Comparison of ENCODE assay signal across 30 mouse cellular contexts in genomic region chr7:69007237-69007636, GRCm38 (mm10).
DNase-seq lines count a peak whose midpoint lies in the region; ATAC-seq and TF ChIP-seq lines count a peak whose summit lies in the region.
"Had no signal": no experiment of that assay in that cellular context is flagged by ENCODE, and none has a peak within 500 bp of the region (broad histone marks: within the 10 kb centered on the region; RNA-seq: fewer than 3 reads in every experiment).

No protein-coding gene starts in this region.

- no peak overlapping the region for H3K9ac ChIP-seq in midbrain, embryonic 16.5 days (ENCODE audit: low read depth, low read length)
- no peak overlapping the region for H3K9ac ChIP-seq in midbrain, embryonic 13.5 days (replicated peaks)
- H3K9ac ChIP-seq in kidney, embryonic 15.5 days: no peak overlapping the region
- H3K9ac ChIP-seq: forebrain, embryonic 13.5 days; heart, embryonic 13.5 days; hindbrain, embryonic 14.5 days had no signal

- WGBS in midbrain, embryonic 16.5 days: 38% methylated on average over 10 of the region's 10 CpGs
- WGBS in midbrain, embryonic 13.5 days: 38% methylated on average over 10 of the region's 10 CpGs
- WGBS in kidney, embryonic 15.5 days: 91% methylated on average over 10 of the region's 10 CpGs

- no peaks in the 10 kb centered on the region for H3K27me3 ChIP-seq in midbrain, embryonic 16.5 days (ENCODE audit: control insufficient read depth, insufficient read depth, low read depth, low read length)
- H3K27me3 ChIP-seq in midbrain, embryonic 13.5 days: no peaks in the 10 kb centered on the region
- no peaks in the 10 kb centered on the region for H3K27me3 ChIP-seq in kidney, embryonic 15.5 days
- H3K27me3 ChIP-seq: CH12.LX; forebrain, embryonic 13.5 days; heart, embryonic 13.5 days had no signal

- DNase-seq in layer of hippocampus, adult 2 months (ENCODE audit: low spot score in 2 of 2): no peak
- DNase-seq in layer of hippocampus, postnatal 14 days (ENCODE audit: low spot score in 2 of 2): no peak
- DNase-seq in brain, embryonic 14.5 days (ENCODE audit: low read depth): peak; percentile 24
- DNase-seq: adrenal gland, postnatal 10 days; adrenal gland, postnatal 36 days; B cell, adult 2 months; cerebellum, adult 11-12 months; cerebellum, adult 8-10 months; cerebellum, postnatal 10 days; cerebellum, postnatal 36 days; embryo, embryonic 11 days; gastrocnemius, adult 2 months; gastrocnemius, postnatal 14 days; heart, adult 18-20 months; heart, postnatal 14 days; heart, postnatal 4 days had no signal

- H3K4me3 ChIP-seq in layer of hippocampus, adult 2 months: peak overlapping the region; percentile 14; the same call in 1 of the 2 replicates
- H3K4me3 ChIP-seq in midbrain, embryonic 16.5 days (ENCODE audit: low read depth, low read length): no peak overlapping the region
- H3K4me3 ChIP-seq in midbrain, embryonic 13.5 days (replicated peaks): no peak overlapping the region
- no peak overlapping the region for H3K4me3 ChIP-seq in kidney, embryonic 15.5 days (replicated peaks)
- H3K4me3 ChIP-seq: forebrain, embryonic 10.5 days; forebrain, embryonic 13.5 days; gastrocnemius, adult 2 months; heart, embryonic 10.5 days; heart, embryonic 13.5 days had no signal

- 0 out of 2 replicates have a peak overlapping the region, but pooled peaks have one; percentile 19 for H3K4me2 ChIP-seq in midbrain, embryonic 16.5 days (ENCODE audit: low read length)
- H3K4me2 ChIP-seq in midbrain, embryonic 13.5 days (replicated peaks): no peak overlapping the region
- no peak overlapping the region for H3K4me2 ChIP-seq in kidney, embryonic 15.5 days
- H3K4me2 ChIP-seq: forebrain, embryonic 13.5 days; heart, embryonic 13.5 days; hindbrain, embryonic 14.5 days had no signal

- H3K36me3 ChIP-seq in midbrain, embryonic 16.5 days (ENCODE audit: control insufficient read depth, insufficient read depth, low read length): no peaks in the 10 kb centered on the region
- no peaks in the 10 kb centered on the region for H3K36me3 ChIP-seq in midbrain, embryonic 13.5 days
- H3K36me3 ChIP-seq in kidney, embryonic 15.5 days: no peaks in the 10 kb centered on the region
- H3K36me3 ChIP-seq: forebrain, embryonic 10.5 days; G1E; heart, embryonic 10.5 days; heart, embryonic 13.5 days had no signal

- no peak for TF ChIP-seq CTCF in layer of hippocampus, adult 2 months (conservative IDR thresholded peaks at IDR 0.05)
- TF ChIP-seq CTCF in brain, embryonic 14.5 days (IDR thresholded peaks at IDR 0.05; ENCODE audit: borderline replicate concordance, extremely low read depth, insufficient read depth, insufficient read length): no peak

- ATAC-seq in midbrain, embryonic 16.5 days: no peak
- ATAC-seq in midbrain, embryonic 13.5 days: no peak
- ATAC-seq in kidney, embryonic 15.5 days (replicated peaks; ENCODE audit: low FRiP score): no peak
- ATAC-seq: forebrain, embryonic 13.5 days; forebrain, embryonic 16.5 days; hindbrain, postnatal 0 days; inflammation-experienced regulatory T-cells, adult 6 months; Patski had no signal

- H3K4me1 ChIP-seq in midbrain, embryonic 16.5 days (ENCODE audit: control insufficient read depth, insufficient read depth, low read length): no peaks in the 10 kb centered on the region
- H3K4me1 ChIP-seq in midbrain, embryonic 13.5 days (replicated peaks): no peaks in the 10 kb centered on the region
- H3K4me1 ChIP-seq in kidney, embryonic 15.5 days: no peaks in the 10 kb centered on the region
- H3K4me1 ChIP-seq: forebrain, embryonic 13.5 days; heart, embryonic 10.5 days; heart, embryonic 13.5 days had no signal

- no peaks in the 10 kb centered on the region for H3K9me3 ChIP-seq in midbrain, embryonic 16.5 days (replicated peaks; ENCODE audit: control insufficient read depth, low read length, poor library complexity, severe bottlenecking)
- no peaks in the 10 kb centered on the region for H3K9me3 ChIP-seq in midbrain, embryonic 13.5 days
- H3K9me3 ChIP-seq in kidney, embryonic 15.5 days (replicated peaks): no peaks in the 10 kb centered on the region
- H3K9me3 ChIP-seq: forebrain, embryonic 10.5 days; forebrain, embryonic 13.5 days; heart, embryonic 10.5 days; heart, embryonic 13.5 days had no signal

- no peak overlapping the region for H3K27ac ChIP-seq in layer of hippocampus, adult 2 months
- no peak overlapping the region for H3K27ac ChIP-seq in midbrain, embryonic 16.5 days (ENCODE audit: low read length)
- H3K27ac ChIP-seq in midbrain, embryonic 13.5 days: no peak overlapping the region
- H3K27ac ChIP-seq in kidney, embryonic 15.5 days: no peak overlapping the region
- H3K27ac ChIP-seq: forebrain, embryonic 10.5 days; forebrain, embryonic 13.5 days; gastrocnemius, adult 2 months; heart, embryonic 10.5 days; heart, embryonic 13.5 days; hindbrain, embryonic 14.5 days; hindbrain, postnatal 0 days had no signal

- no peak for TF ChIP-seq POLR2A in brain, embryonic 14.5 days (IDR thresholded peaks at IDR 0.05; ENCODE audit: borderline replicate concordance, extremely low read depth, insufficient read depth, insufficient read length, poor library complexity, severe bottlenecking)
